Mouse (Mus musculus) embryonic fibroblast, embryonic 13.5 days (primary cell): ENCODE results near the gene Cables2. TPM values are rescaled to one million over a fixed set of nuclear protein-coding genes. Genes with fewer than 3 reads are reported as not detected.

ENCODE experiments used
- H3K27ac ChIP-seq: 2 replicates; pipeline ENCODE4 v1.5.1; 2012; ENCODE audit warnings: low read length, control low read depth, inconsistent platforms; ENCODE audit not compliant: insufficient read depth
- H3K4me1 ChIP-seq: 2 replicates; pipeline ENCODE4 v1.6.1; 2011; ENCODE audit warnings: low read length; ENCODE audit not compliant: control insufficient read depth, insufficient read depth
- H3K4me3 ChIP-seq: 2 replicates; pipeline ENCODE4 v1.5.1; 2011; ENCODE audit warnings: mild to moderate bottlenecking, control low read depth, low read length; ENCODE audit not compliant: insufficient read depth
- CTCF ChIP-seq: IDR thresholded peaks from 2 replicates; pipeline ENCODE4 v1.5.1; 2011; ENCODE audit warnings: mild to moderate bottlenecking, control low read depth, low read length, moderate library complexity, borderline replicate concordance; ENCODE audit not compliant: insufficient read depth
- POLR2A ChIP-seq: IDR thresholded peaks from 2 replicates; pipeline ENCODE4 v1.6.1; 2011; ENCODE audit warnings: low read depth, mild to moderate bottlenecking, control low read depth, low read length, moderate library complexity
- polyA plus RNA-seq: library from polyadenylated mRNA; stranded (reverse); fragments of >200 nt; gene quantifications from 2 replicates; pipeline ENCODE4 v1.2.4, GENCODE M21; 2011; ENCODE audit warnings: low read depth; ENCODE audit not compliant: missing spikeins, insufficient read length

Gene Cables2
- polyA plus RNA-seq, 1 experiment, result 12.5 TPM

- H3K4me3 ChIP-seq, result peak overlapping the region; percentile 93
- 0 out of 2 replicates have a peak overlapping the region, but pooled peaks have one; percentile 38 for H3K27ac ChIP-seq
- TF ChIP-seq POLR2A (0 out of 2 replicates have a peak, but pooled peaks have one; percentile 27), CTCF (no peak)
- H3K4me1 ChIP-seq, result peaks cover 4% of the 10 kb centered on the region; the same call in 1 of the 2 replicates
These were observed 15.1 kb downstream of the Cables2 start for GRCm38 (mm10) chr2:180257963-180258865.

DNA sequence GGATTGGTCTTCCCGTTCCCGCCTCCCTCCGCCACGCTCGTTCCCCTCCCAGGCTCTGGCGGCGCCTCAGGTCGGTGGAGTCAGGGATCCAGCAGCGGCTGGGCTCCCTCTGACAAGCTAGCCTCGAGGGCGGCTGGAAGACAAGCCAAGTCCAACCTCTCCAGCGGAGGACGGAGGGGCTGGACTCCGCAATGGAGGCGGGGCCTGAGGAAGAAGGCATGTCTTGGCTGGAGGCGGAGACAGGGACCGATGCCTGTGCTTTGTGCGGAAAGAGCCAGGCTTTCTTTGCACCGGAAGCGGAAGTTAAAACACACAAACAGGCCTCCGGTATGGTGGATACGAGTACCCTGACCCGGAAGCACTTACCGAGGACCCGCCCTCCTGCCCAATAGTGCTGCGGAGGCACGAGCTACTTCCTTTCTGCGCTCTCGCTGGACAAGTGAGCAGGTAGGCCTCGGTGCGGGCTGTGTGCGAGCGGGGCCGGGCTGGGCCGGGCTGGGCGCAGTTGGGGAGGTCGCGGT, 16.2 kb downstream of the Cables2 start, which contains the start of gene Rps21:
Gene Rps21 (plus strand): TSS at position 377 of the 521 bp plus-strand sequence.
- Histone ChIP-seq H3K27ac (peak within 1 kb of the TSS; percentile 77), H3K4me1 (peaks cover 4% of the 10 kb centered on the region; the same call in 1 of the 2 replicates)
- TF ChIP-seq CTCF, result no peak
- TF ChIP-seq POLR2A, result peak; percentile 99

GRCm38 (mm10) chr2:180256296-180257000, 16.8 kb downstream of the Cables2 start:
- Histone ChIP-seq H3K4me3 (peak overlapping the region; percentile 49), H3K4me1 (peaks cover 4% of the 10 kb centered on the region; the same call in 1 of the 2 replicates), H3K27ac (peak overlapping the region; percentile 77)
- TF ChIP-seq POLR2A, result no peak; the same call in 1 of the 2 replicates
- no peak for TF ChIP-seq CTCF

More for the DNA sequence above, 16.2 kb downstream of the Cables2 start, which contains the start of gene Rps21:
- H3K4me3 ChIP-seq, result peak within 1 kb of the TSS; percentile 93

- TF ChIP-seq CTCF (no peak), POLR2A (no peak)
- H3K4me1 ChIP-seq, result peaks cover 4% of the 10 kb centered on the region; the same call in 1 of the 2 replicates
- no peak overlapping the region for H3K4me3 ChIP-seq
- H3K27ac ChIP-seq, result no peak overlapping the region
These were observed 17.6 kb downstream of the Cables2 start for GRCm38 (mm10) chr2:180255701-180256100.

DNA sequence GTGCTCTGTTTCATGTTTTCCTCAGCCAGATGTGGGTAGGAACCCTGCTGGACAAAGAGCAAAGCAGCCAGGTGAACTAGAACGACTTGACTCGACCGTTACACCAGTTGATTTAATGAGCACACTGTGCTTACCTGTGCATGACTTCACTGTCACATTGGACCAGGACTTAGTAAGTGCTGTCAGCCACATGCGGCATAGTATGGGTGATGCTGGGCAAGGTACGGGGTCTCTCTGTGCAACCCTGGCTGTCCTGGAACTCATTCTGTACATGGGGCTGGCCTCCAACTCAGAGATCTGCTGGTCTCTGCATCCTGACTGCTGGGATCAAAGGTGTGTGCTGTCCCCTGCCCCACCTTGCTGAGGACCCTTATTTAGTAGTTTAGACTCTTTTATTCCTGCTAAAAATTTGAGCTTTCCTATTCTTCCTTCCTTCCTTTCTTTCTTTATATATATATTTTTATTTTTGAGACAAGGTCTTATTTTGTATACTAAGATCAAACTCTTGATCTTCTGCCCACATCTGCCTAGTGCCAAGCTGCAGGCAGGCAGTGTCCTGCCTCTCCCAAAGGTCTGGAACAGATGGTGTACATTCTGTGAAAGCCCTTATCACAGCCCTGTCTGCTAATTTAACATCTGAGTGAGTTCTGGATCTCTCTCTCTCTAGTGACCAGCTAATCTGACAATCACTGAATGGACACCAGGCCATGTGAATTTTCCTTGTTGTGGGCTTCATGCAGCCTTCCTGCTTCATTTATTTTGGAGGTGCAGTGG, 18.7 kb downstream of the Cables2 start:
- no peak for TF ChIP-seq POLR2A
- TF ChIP-seq CTCF, result no peak
- H3K4me3 ChIP-seq, result no peak overlapping the region
- peaks cover 4% of the 10 kb centered on the region for H3K4me1 ChIP-seq
- no peak overlapping the region for H3K27ac ChIP-seq

- H3K27ac ChIP-seq, result no peak overlapping the region; the same call in 1 of the 2 replicates
- peaks cover 7% of the 10 kb centered on the region for H3K4me1 ChIP-seq
- TF ChIP-seq CTCF, result no peak
- no peak for TF ChIP-seq POLR2A
- H3K4me3 ChIP-seq, result no peak overlapping the region
These were observed 21.5 kb downstream of the Cables2 start for GRCm38 (mm10) chr2:180251838-180252237.

DNA sequence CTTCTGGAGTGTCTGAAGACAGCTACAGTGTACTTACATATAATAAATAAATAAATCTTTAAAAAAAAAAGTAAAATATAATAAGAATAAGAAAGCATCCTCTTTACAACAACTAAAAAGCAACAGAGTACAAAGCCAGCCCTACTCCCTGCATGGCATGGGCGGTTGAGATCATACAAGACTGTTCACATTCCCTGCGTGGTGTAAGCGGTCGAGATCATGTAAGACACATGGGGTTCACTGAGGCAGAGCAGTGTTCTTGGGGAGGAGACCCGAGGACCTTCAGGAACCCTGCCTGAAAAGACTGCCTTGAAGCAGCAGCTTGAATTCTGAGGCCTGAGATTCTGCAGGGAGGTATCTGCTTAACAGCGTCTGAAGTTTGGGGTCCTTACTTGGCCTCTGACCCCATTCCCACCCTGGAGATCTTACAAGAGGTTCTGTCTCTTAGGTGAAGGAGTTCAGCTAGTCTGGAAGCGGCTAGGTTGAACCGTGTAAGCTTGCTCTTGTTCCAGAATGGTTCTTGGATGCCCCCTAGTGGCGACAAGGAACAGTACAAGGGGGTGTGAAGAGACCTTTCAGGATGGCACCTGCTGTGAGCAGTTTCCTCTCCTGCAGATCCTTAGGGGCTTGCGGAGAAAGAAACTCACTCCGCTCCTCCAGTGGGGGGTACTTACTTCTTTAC, 22.2 kb downstream of the Cables2 start:
- no peak overlapping the region for H3K27ac ChIP-seq
- H3K4me3 ChIP-seq, result no peak overlapping the region
- TF ChIP-seq CTCF (peak; percentile 58; the same call in 1 of the 2 replicates), POLR2A (no peak)
- H3K4me1 ChIP-seq, result peaks cover 7% of the 10 kb centered on the region

- Histone ChIP-seq H3K4me1 (peaks cover 7% of the 10 kb centered on the region), H3K27ac (peak overlapping the region; percentile 27; the same call in 1 of the 2 replicates), H3K4me3 (no peak overlapping the region)
- TF ChIP-seq CTCF (no peak), POLR2A (no peak)
These were observed 24.2 kb downstream of the Cables2 start for GRCm38 (mm10) chr2:180248947-180249660.
